Mouse (Mus musculus) MEL (cell line): ENCODE measurements around the gene Cmbl. TPM values are rescaled to one million over a fixed set of nuclear protein-coding genes. Genes with fewer than 3 reads are reported as not detected.
A peak's percentile ranks its signal among the peaks of the same experiment; 100 is the strongest.

ENCODE experiments used
- DNase-seq: peaks from one replicate; pipeline ENCODE4 v3.0.0; 2011; ENCODE audit warnings: low read depth, low spot score
- H3K27ac ChIP-seq: 2 replicates; pipeline ENCODE4 v1.5.1; 2012; ENCODE audit warnings: low read depth, mild to moderate bottlenecking, control low read depth, low read length, moderate library complexity; ENCODE audit not compliant: control insufficient read depth
- H3K27me3 ChIP-seq, 2 experiments: fragments of 150-350 bp in 1 of 2; sonication (generic) in 1 of 2; 2 replicates each; pipeline ENCODE4 v1.6.1; 2012; ENCODE audit warnings: low read length in 2 of 2, mild to moderate bottlenecking in 2 of 2, improper control_type of control experiment in 1 of 2, moderate library complexity in 1 of 2; ENCODE audit not compliant: insufficient read depth in 2 of 2, control insufficient read depth in 1 of 2
- H3K36me3 ChIP-seq, 2 experiments: 2 replicates each; pipeline ENCODE4 v1.6.1; 2012 to 2014; ENCODE audit warnings: low read length in 2 of 2, improper control_type of control experiment in 1 of 2, inconsistent platforms in 1 of 2, mild to moderate bottlenecking in 1 of 2; ENCODE audit not compliant: insufficient read depth in 2 of 2, control insufficient read depth in 1 of 2
- H3K4me1 ChIP-seq, 2 experiments: fragments of 150-350 bp in 1 of 2; sonication (generic) in 1 of 2; 2 replicates each; pipeline ENCODE4 v1.6.1; 2012; ENCODE audit warnings: low read length in 2 of 2, improper control_type of control experiment in 1 of 2, mild to moderate bottlenecking in 1 of 2; ENCODE audit not compliant: insufficient read depth in 2 of 2, control insufficient read depth in 1 of 2
- H3K4me3 ChIP-seq, 2 experiments: fragments of 150-350 bp in 1 of 2; sonication (generic) in 1 of 2; 2 replicates each; pipeline ENCODE4 v1.5.1; 2012; ENCODE audit warnings: low read depth in 2 of 2, low read length in 2 of 2, mild to moderate bottlenecking in 2 of 2, moderate library complexity in 2 of 2, control low read depth in 1 of 2, improper control_type of control experiment in 1 of 2; ENCODE audit not compliant: control insufficient read depth in 1 of 2, insufficient read depth in 1 of 2
- H3K79me2 ChIP-seq: 2 replicates; pipeline ENCODE4 v1.6.1; 2012; ENCODE audit warnings: mild to moderate bottlenecking, low read length, moderate library complexity; ENCODE audit not compliant: control insufficient read depth, poor library complexity, insufficient read depth
- H3K9ac ChIP-seq: 2 replicates; pipeline ENCODE4 v1.6.1; 2012; ENCODE audit warnings: low read depth, mild to moderate bottlenecking, control low read depth, low read length, moderate library complexity; ENCODE audit not compliant: control insufficient read depth, poor library complexity, severe bottlenecking
- H3K9me3 ChIP-seq: fragments of 150-350 bp; sonication (generic); replicated peaks from 2 replicates; pipeline ENCODE4 v1.6.1; 2012; ENCODE audit warnings: mild to moderate bottlenecking, low read length, improper control_type of control experiment, moderate library complexity; ENCODE audit not compliant: insufficient read depth
- CTCF ChIP-seq, 3 experiments: IDR thresholded peaks in 2 of 3; conservative IDR thresholded peaks in 1 of 3; 2 replicates each; pipeline ENCODE4 v1.5.1; 2011 to 2012; ENCODE audit warnings: low read length in 3 of 3, low read depth in 2 of 3, mild to moderate bottlenecking in 2 of 3, improper control_type of control experiment in 1 of 3, inconsistent platforms in 1 of 3, mixed read lengths in 1 of 3, moderate library complexity in 1 of 3; ENCODE audit not compliant: control insufficient read depth in 1 of 3, insufficient read depth in 1 of 3, poor library complexity in 1 of 3, severe bottlenecking in 1 of 3
- ELF1 ChIP-seq: IDR thresholded peaks from 2 replicates; pipeline ENCODE4 v1.6.1; 2014; ENCODE audit warnings: low read depth, mild to moderate bottlenecking, inconsistent platforms, low read length, improper control_type of control experiment, moderate library complexity
- GABPA ChIP-seq: IDR thresholded peaks from 2 replicates; pipeline ENCODE4 v1.6.1; 2012; ENCODE audit warnings: low read depth, mild to moderate bottlenecking, inconsistent platforms, low read length, improper control_type of control experiment, moderate library complexity
- GATA1 ChIP-seq: IDR thresholded peaks from 2 replicates; pipeline ENCODE4 v1.6.1; 2011; ENCODE audit warnings: low read depth, low read length, improper control_type of control experiment
- HCFC1 ChIP-seq: IDR thresholded peaks from 2 replicates; pipeline ENCODE4 v1.6.1; 2012; ENCODE audit warnings: low read depth, mild to moderate bottlenecking, inconsistent platforms, low read length, improper control_type of control experiment, moderate library complexity
- MAFK ChIP-seq: IDR thresholded peaks from 2 replicates; pipeline ENCODE4 v1.6.1; 2011; ENCODE audit warnings: low read depth, mild to moderate bottlenecking, low read length, improper control_type of control experiment, borderline replicate concordance
- MAX ChIP-seq: IDR thresholded peaks from 2 replicates; pipeline ENCODE4 v1.6.1; 2011; ENCODE audit warnings: low read length, improper control_type of control experiment
- MAZ ChIP-seq: IDR thresholded peaks from 2 replicates; pipeline ENCODE4 v1.6.1; 2012; ENCODE audit warnings: low read depth, mild to moderate bottlenecking, inconsistent platforms, low read length, improper control_type of control experiment
- MXI1 ChIP-seq: IDR thresholded peaks from 2 replicates; pipeline ENCODE4 v1.6.1; 2011; ENCODE audit warnings: mild to moderate bottlenecking, low read depth, low read length, improper control_type of control experiment
- NRF1 ChIP-seq: IDR thresholded peaks from 2 replicates; pipeline ENCODE4 v1.6.1; 2014; ENCODE audit warnings: low read depth, mild to moderate bottlenecking, inconsistent platforms, low read length, improper control_type of control experiment, moderate library complexity; ENCODE audit not compliant: poor library complexity, insufficient read depth, severe bottlenecking
- POLR2AphosphoS2 ChIP-seq: IDR thresholded peaks from 2 replicates; pipeline ENCODE4 v1.6.1; 2011; ENCODE audit warnings: low read length, improper control_type of control experiment
- RAD21 ChIP-seq: IDR thresholded peaks from 2 replicates; pipeline ENCODE4 v1.6.1; 2011; ENCODE audit warnings: mild to moderate bottlenecking, low read depth, low read length, improper control_type of control experiment
- RCOR1 ChIP-seq: IDR thresholded peaks from 2 replicates; pipeline ENCODE4 v1.6.1; 2012; ENCODE audit warnings: low read depth, mild to moderate bottlenecking, inconsistent platforms, low read length, improper control_type of control experiment
- SMC3 ChIP-seq: IDR thresholded peaks from 2 replicates; pipeline ENCODE4 v1.6.1; 2011; ENCODE audit warnings: low read depth, low read length, improper control_type of control experiment
- USF1 ChIP-seq: IDR thresholded peaks from 2 replicates; pipeline ENCODE4 v1.6.1; 2014; ENCODE audit warnings: low read depth, mild to moderate bottlenecking, inconsistent platforms, low read length, improper control_type of control experiment, moderate library complexity
- ZC3H11A ChIP-seq: IDR thresholded peaks from 2 replicates; pipeline ENCODE4 v1.6.1; 2012; ENCODE audit warnings: low read depth, mild to moderate bottlenecking, inconsistent platforms, low read length, improper control_type of control experiment
- ZMIZ1 ChIP-seq: IDR thresholded peaks from 2 replicates; pipeline ENCODE4 v1.6.1; 2012; ENCODE audit warnings: low read depth, mild to moderate bottlenecking, inconsistent platforms, low read length, improper control_type of control experiment, moderate library complexity
- polyA plus RNA-seq, 2 experiments: library from polyadenylated mRNA; stranded (reverse) in 1 of 2; unstranded in 1 of 2; fragments of >175 nt in 1 of 2; fragments of >200 nt in 1 of 2; gene quantifications; 2 replicates each; pipeline versions ENCODE4 v1.2.1 to v1.2.4; 2012; ENCODE audit warnings: low replicate concordance in 2 of 2, low read depth in 1 of 2; ENCODE audit not compliant: insufficient read length in 2 of 2, insufficient read depth in 1 of 2, missing spikeins in 1 of 2
- total RNA-seq: library from RNA; depleted of rRNA; stranded (reverse); fragments of 300-350 nt; gene quantifications from 2 replicates; pipeline ENCODE4 v1.2.3, GENCODE M21; 2012

The Cmbl gene
- total and polyA plus RNA-seq, 3 experiments, result 0.22 to 0.31 TPM; not detected in 1

DNA sequence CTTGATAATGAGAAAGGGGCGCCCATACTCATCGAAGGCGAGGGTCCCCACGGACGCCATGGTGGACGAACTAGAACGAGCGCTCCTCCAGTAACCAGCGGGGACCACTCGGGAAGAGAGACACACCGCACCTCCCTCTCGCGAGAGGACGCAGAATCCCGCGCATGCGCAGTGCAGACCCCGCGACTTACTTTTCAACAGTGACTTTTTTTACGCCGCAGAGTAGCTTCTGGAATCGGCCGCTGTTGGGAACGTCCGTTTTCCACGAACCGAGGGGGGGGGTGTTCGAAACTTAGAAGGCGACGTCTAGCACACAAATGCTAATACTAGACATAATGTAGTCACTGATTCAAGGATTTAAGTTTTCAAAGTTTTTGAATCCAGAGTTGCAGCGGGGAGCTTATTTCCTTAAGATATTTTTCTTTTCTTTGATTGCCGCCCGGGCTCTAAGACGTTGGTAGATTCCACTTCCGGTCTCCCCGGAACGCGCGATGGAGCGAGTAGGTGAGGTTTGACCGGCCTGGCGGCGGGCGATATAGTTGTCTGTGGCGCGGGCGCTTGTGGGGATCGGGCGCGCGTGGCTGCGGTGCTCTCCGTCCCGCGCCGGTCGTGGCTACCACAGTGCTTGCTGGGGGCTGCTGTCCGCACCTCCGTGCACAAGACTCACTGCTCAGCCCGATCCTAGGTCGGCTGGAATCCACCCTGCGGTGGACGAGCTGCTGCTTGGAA lies 36.6 kb downstream of the Cmbl start, which contains the start of the genes Cct5 and Fam173b (continued):
- TF ChIP-seq HCFC1 (peak; percentile 93), POLR2AphosphoS2 (peak; percentile 99), GABPA (no peak), MXI1 (peak; percentile 42), NRF1 (peak; percentile 86), MAFK (no peak), MAX (peak; percentile 50; the same call in 1 of the 2 replicates), ZMIZ1 (peak; percentile 86)

DNA sequence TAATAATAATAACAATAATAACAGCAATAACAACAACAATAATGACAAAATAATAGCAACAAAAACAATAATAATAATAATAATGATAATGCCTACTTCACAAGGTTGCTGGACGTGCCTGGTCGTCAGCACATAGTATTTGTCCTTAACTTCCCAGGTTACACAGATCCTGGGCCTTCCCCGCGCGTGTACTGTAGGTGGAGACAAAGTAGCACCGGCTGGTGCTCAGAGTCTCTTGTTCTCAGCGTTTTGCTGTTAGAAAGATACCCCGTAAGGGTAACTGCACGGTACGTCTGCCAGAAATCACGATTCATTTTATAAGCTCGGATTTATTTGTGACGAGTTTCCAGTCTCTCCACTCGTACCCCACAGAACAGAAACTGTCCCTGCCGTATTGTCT lies 37.2 kb downstream of the Cmbl start:
- no peaks in the 10 kb centered on the region for H3K27me3 ChIP-seq
- peak overlapping the region; percentile 65 to 93 for H3K4me3 ChIP-seq
- peaks cover 46% of the 10 kb centered on the region for H3K79me2 ChIP-seq
- peaks cover 16 to 28% of the 10 kb centered on the region in 2 experiments for H3K36me3 ChIP-seq
- peaks cover 8 to 21% of the 10 kb centered on the region in 2 experiments for H3K4me1 ChIP-seq
- H3K9me3 ChIP-seq, result no peaks in the 10 kb centered on the region
- DNase-seq, result peak; percentile 87
- peak overlapping the region; percentile 92 for H3K9ac ChIP-seq
- H3K27ac ChIP-seq, result peak overlapping the region; percentile 28
- no peak for TF ChIP-seq ZC3H11A
- no peak for TF ChIP-seq HCFC1
- TF ChIP-seq RAD21, result peak; percentile 69
- TF ChIP-seq USF1, result no peak
- TF ChIP-seq CTCF (IDR thresholded peaks at IDR 0.05 in 2 of 3, conservative IDR thresholded peaks at IDR 0.05 in 1 of 3; ENCODE audit: control insufficient read depth in 1 of 3, insufficient read depth in 1 of 3, low read depth in 2 of 3, low read length in 3 of 3, poor library complexity in 1 of 3, severe bottlenecking in 1 of 3), result peak; percentile 23 to 59 (median 24); a peak in 5 of 6 replicates
- no peak for TF ChIP-seq ELF1
- TF ChIP-seq SMC3, result peak; percentile 57
- TF ChIP-seq RCOR1, result peak; percentile 47; the same call in 1 of the 2 replicates

DNA sequence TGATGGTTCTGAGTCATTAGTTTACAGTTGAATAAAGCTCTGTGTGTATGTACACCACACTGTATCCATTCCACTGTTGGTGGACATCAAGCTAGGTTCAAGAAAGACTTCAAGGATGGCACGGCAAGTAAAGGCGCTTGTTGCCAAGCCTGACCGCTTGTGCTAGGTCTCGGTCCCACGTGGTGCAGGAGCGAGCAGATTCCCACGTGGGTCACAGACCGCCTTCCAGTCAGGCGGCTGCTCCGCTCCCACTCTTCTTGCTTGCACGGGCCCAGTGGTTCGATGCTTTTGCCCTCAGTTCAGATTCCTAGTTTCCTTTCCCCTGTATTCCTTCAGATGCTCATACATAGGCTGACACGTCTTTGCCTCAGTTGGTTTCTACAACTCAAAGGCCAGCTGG lies 37.9 kb downstream of the Cmbl start:
- H3K27ac ChIP-seq, result no peak overlapping the region
- peaks cover 39% of the 10 kb centered on the region for H3K79me2 ChIP-seq
- H3K9me3 ChIP-seq, result no peaks in the 10 kb centered on the region
- no peak for TF ChIP-seq GATA1
- TF ChIP-seq POLR2AphosphoS2, result peak; percentile 48; the same call in 1 of the 2 replicates
- TF ChIP-seq MAZ, result no peak
- peak overlapping the region; percentile 92 for H3K9ac ChIP-seq
- peaks cover 8 to 21% of the 10 kb centered on the region in 2 experiments for H3K4me1 ChIP-seq
- DNase-seq, result no peak
- peak overlapping the region in 1 of 2 experiments; percentile 65; a peak in 1 of 4 replicates for H3K4me3 ChIP-seq
- no peaks in the 10 kb centered on the region for H3K27me3 ChIP-seq
- H3K36me3 ChIP-seq, result peaks cover 9 to 21% of the 10 kb centered on the region in 2 experiments
